Mouse (Mus musculus) ES-Bruce4 (cell line): ENCODE results near the gene Mfap1b. TPM values are rescaled to one million over a fixed set of nuclear protein-coding genes. Genes with fewer than 3 reads are reported as not detected.

Source experiments
- H3K27ac ChIP-seq: 2 replicates; pipeline ENCODE4 v1.5.1; 2012; ENCODE audit warnings: low read length, inconsistent platforms; ENCODE audit not compliant: insufficient read depth
- H3K27me3 ChIP-seq: 2 replicates; pipeline ENCODE4 v1.6.1; 2012; ENCODE audit warnings: mild to moderate bottlenecking, low read length, inconsistent platforms; ENCODE audit not compliant: control insufficient read depth, poor library complexity, insufficient read depth, severe bottlenecking
- H3K36me3 ChIP-seq: 2 replicates; pipeline ENCODE4 v1.6.1; 2012; ENCODE audit warnings: inconsistent platforms, mild to moderate bottlenecking, low read length, moderate library complexity; ENCODE audit not compliant: control insufficient read depth, poor library complexity, insufficient read depth, severe bottlenecking
- H3K4me1 ChIP-seq: one replicate; pipeline ENCODE4 v1.8.1; 2011; ENCODE audit warnings: low read length; ENCODE audit not compliant: control insufficient read depth, insufficient read depth
- H3K4me3 ChIP-seq: 2 replicates; pipeline ENCODE4 v1.5.1; 2011; ENCODE audit warnings: low read depth, mild to moderate bottlenecking, low read length
- H3K9ac ChIP-seq: 2 replicates; pipeline ENCODE4 v1.6.1; 2012; ENCODE audit warnings: low read depth, mild to moderate bottlenecking, inconsistent platforms; ENCODE audit not compliant: poor library complexity, severe bottlenecking
- H3K9me3 ChIP-seq: replicated peaks from 2 replicates; pipeline ENCODE4 v1.6.1; 2012; ENCODE audit warnings: mild to moderate bottlenecking, low read length, inconsistent platforms; ENCODE audit not compliant: control insufficient read depth, poor library complexity, insufficient read depth, severe bottlenecking
- CTCF ChIP-seq: IDR thresholded peaks from one replicate; pipeline ENCODE4 v1.8.1; 2011; ENCODE audit warnings: low read depth, low read length
- EP300 ChIP-seq: IDR thresholded peaks from 2 replicates; pipeline ENCODE4 v1.6.1; 2011; ENCODE audit warnings: low read depth, low read length; ENCODE audit not compliant: insufficient read depth
- POLR2A ChIP-seq: IDR thresholded peaks from one replicate; pipeline ENCODE4 v1.8.1; 2011; ENCODE audit warnings: low read length; ENCODE audit not compliant: insufficient read depth
- polyA plus RNA-seq: library from polyadenylated mRNA; stranded (reverse); fragments of >200 nt; gene quantifications from 2 replicates; pipeline ENCODE4 v1.2.4, GENCODE M21; 2011; ENCODE audit warnings: low read depth; ENCODE audit not compliant: missing spikeins, insufficient read depth, insufficient read length

Gene Mfap1b
- polyA plus RNA-seq, 1 experiment: 28.0 TPM

GRCm38 (mm10) chr2:121445117-121445516, 28.8 kb downstream of the Mfap1b start:
- H3K9me3 ChIP-seq: no peaks in the 10 kb centered on the region
- TF ChIP-seq POLR2A: no peak
- no peak for TF ChIP-seq CTCF
- no peak for TF ChIP-seq EP300
- no peak overlapping the region for H3K4me3 ChIP-seq
- no peak overlapping the region for H3K9ac ChIP-seq
- no peak overlapping the region for H3K27ac ChIP-seq
- no peaks in the 10 kb centered on the region for H3K4me1 ChIP-seq
- H3K36me3 ChIP-seq: no peaks in the 10 kb centered on the region
- no peaks in the 10 kb centered on the region for H3K27me3 ChIP-seq

- Histone ChIP-seq H3K4me3 (no peak within 1 kb of the TSS), H3K27me3 (no peaks in the 10 kb centered on the region), H3K27ac (no peak within 1 kb of the TSS), H3K9me3 (no peaks in the 10 kb centered on the region), H3K36me3 (peaks cover 5% of the 10 kb centered on the region), H3K4me1 (no peaks in the 10 kb centered on the region), H3K9ac (peak within 1 kb of the TSS; percentile 58)
- TF ChIP-seq CTCF (no peak), EP300 (no peak), POLR2A (no peak)
Measured at GRCm38 (mm10) chr2:121444178-121444577, 29.7 kb downstream of the Mfap1b start, which contains the start of gene Ell3. TSS of gene Ell3 (minus strand) at chr2:121444278.

- Histone ChIP-seq H3K27ac (0 out of 2 replicates have a peak overlapping the region, but pooled peaks have one; percentile 30), H3K9ac (peak overlapping the region; percentile 58), H3K9me3 (no peaks in the 10 kb centered on the region), H3K4me1 (no peaks in the 10 kb centered on the region), H3K4me3 (peak overlapping the region; percentile 63), H3K36me3 (peaks cover 14% of the 10 kb centered on the region), H3K27me3 (no peaks in the 10 kb centered on the region)
- TF ChIP-seq POLR2A: no peak
Measured at GRCm38 (mm10) chr2:121443068-121443349, 30.9 kb downstream of the Mfap1b start.

GRCm38 (mm10) chr2:121442259-121443067, 31.4 kb downstream of the Mfap1b start:
- Histone ChIP-seq H3K9me3 (no peaks in the 10 kb centered on the region), H3K4me3 (peak overlapping the region; percentile 81), H3K36me3 (peaks cover 19% of the 10 kb centered on the region), H3K27ac (peak overlapping the region; percentile 30; the same call in 1 of the 2 replicates), H3K9ac (peak overlapping the region; percentile 58), H3K4me1 (no peaks in the 10 kb centered on the region), H3K27me3 (no peaks in the 10 kb centered on the region)
- TF ChIP-seq POLR2A (peak; percentile 63), CTCF (no peak)

GRCm38 (mm10) chr2:121441800-121442199, 32.1 kb downstream of the Mfap1b start:
- Histone ChIP-seq H3K27ac (no peak overlapping the region), H3K9me3 (no peaks in the 10 kb centered on the region), H3K36me3 (peaks cover 24% of the 10 kb centered on the region), H3K27me3 (no peaks in the 10 kb centered on the region), H3K4me3 (peak overlapping the region; percentile 81), H3K9ac (peak overlapping the region; percentile 58), H3K4me1 (no peaks in the 10 kb centered on the region)
- no peak for TF ChIP-seq POLR2A
- no peak for TF ChIP-seq CTCF
- no peak for TF ChIP-seq EP300

- TF ChIP-seq POLR2A: no peak
- TF ChIP-seq CTCF: no peak
- no peak for TF ChIP-seq EP300
- no peaks in the 10 kb centered on the region for H3K27me3 ChIP-seq
- H3K4me3 ChIP-seq: no peak overlapping the region
- H3K4me1 ChIP-seq: no peaks in the 10 kb centered on the region
- H3K36me3 ChIP-seq: peaks cover 28% of the 10 kb centered on the region
- no peak overlapping the region for H3K27ac ChIP-seq
- no peaks in the 10 kb centered on the region for H3K9me3 ChIP-seq
- no peak overlapping the region for H3K9ac ChIP-seq
Measured at GRCm38 (mm10) chr2:121440834-121441605, 32.8 kb downstream of the Mfap1b start.
